Mouse (Mus musculus) layer of hippocampus, postnatal 25 days (tissue): ENCODE measurements around the gene Cipc. TPM values are rescaled to one million over a fixed set of nuclear protein-coding genes. Genes with fewer than 3 reads are reported as not detected.

Source experiments
- DNase-seq, 2 experiments: peaks; one replicate each; pipeline ENCODE4 v3.0.0; 2022; ENCODE audit warnings: mixed read lengths in 2 of 2, low spot score in 1 of 2; ENCODE audit errors: extremely low spot score in 1 of 2
- total RNA-seq, 2 experiments: library from RNA; stranded (reverse); gene quantifications; 2 replicates each; pipeline ENCODE4 v1.2.3; 2021

Cipc gene
- total RNA-seq, 2 experiments from 2014 or later = 62.0 to 74.2 TPM

GRCm38 (mm10) chr12:86983470-86984193, 36.8 kb downstream of the Cipc start:
- DNase-seq = peak in 1 of 2 experiments; percentile 66

GRCm38 (mm10) chr12:86984194-86984555, 37.3 kb downstream of the Cipc start:
- no peak for DNase-seq

GRCm38 (mm10) chr12:86986562-86986961, 39.7 kb downstream of the Cipc start:
- no peak for DNase-seq

- no peak for DNase-seq
Measured at GRCm38 (mm10) chr12:86988227-86988626, 41.4 kb downstream of the Cipc start.

- no peak for DNase-seq
Measured at GRCm38 (mm10) chr12:86989378-86989777, 42.5 kb downstream of the Cipc start.

- DNase-seq = no peak
Measured at GRCm38 (mm10) chr12:86989890-86990754, 43.3 kb downstream of the Cipc start, which contains the start of gene Zdhhc22. Gene Zdhhc22 (minus strand): TSS chr12:86990430.

- DNase-seq = no peak
Measured at GRCm38 (mm10) chr12:86990755-86991110, 43.9 kb downstream of the Cipc start.

GRCm38 (mm10) chr12:86994166-86994565, 47.3 kb downstream of the Cipc start:
- no peak for DNase-seq

- no peak for DNase-seq
Measured at GRCm38 (mm10) chr12:86994776-86995175, 47.9 kb downstream of the Cipc start.

- DNase-seq = no peak
Measured at GRCm38 (mm10) chr12:86995931-86996330, 49.1 kb downstream of the Cipc start.

GRCm38 (mm10) chr12:86998699-86999098, 51.9 kb downstream of the Cipc start:
- no peak for DNase-seq

- no peak for DNase-seq
Measured at GRCm38 (mm10) chr12:86999283-86999820, 52.5 kb downstream of the Cipc start.

- DNase-seq = no peak
Measured at GRCm38 (mm10) chr12:87000151-87000839, 53.5 kb downstream of the Cipc start.

- no peak for DNase-seq
Measured at GRCm38 (mm10) chr12:87000840-87001176, 54.0 kb downstream of the Cipc start.

- no peak for DNase-seq
Measured at GRCm38 (mm10) chr12:87002209-87002608, 55.4 kb downstream of the Cipc start.

- no peak for DNase-seq
Measured at GRCm38 (mm10) chr12:87002815-87003214, 56.0 kb downstream of the Cipc start.

GRCm38 (mm10) chr12:87003606-87004005, 56.8 kb downstream of the Cipc start:
- no peak for DNase-seq

- DNase-seq = no peak
Measured at GRCm38 (mm10) chr12:87004596-87004995, 57.8 kb downstream of the Cipc start.
